Mouse (Mus musculus): Measurements from ENCODE around the gene Edar. TPM values are rescaled to one million over a fixed set of nuclear protein-coding genes. Genes with fewer than 3 reads are reported as not detected.
"Not testable (repeated sequence)": the region's sequence is repeated elsewhere in the genome, so short reads cannot be mapped to it uniquely, and the experiment has no call there.

The Edar gene
- polyA plus RNA-seq (2014; fragmentation: Nextera tagmentation; extraction: Ambion mirVana) = 0.27 and 0.35 TPM in 2 replicates

DNA sequence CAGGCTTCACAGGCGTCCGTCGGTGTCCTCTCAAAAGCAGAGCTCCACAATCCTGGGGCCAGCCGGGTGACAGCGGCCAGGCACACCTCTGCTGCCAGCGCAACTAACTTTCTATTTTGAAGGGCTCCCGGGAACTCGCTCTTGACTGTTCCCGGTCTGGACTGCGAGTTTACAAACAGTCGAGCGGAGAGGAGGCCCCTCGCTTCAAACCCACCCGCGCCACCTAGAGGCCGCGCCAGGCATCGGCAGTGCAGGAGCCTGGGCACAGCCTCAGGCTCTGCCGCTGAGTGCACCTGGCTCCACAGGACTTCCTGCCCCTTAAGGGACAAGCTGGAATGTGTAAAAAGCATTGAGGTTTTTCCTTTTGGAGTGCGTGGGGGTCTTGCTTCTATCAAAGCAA lies at the start of gene Edar:
Gene Edar, minus strand, starts transcription at position 122 of the 400 bp plus-strand sequence.
- Histone ChIP-seq H3K27ac (ENCODE audit: low read depth, low read length) (no peak within 1 kb of the TSS), H3K4me3 (ENCODE audit: low read length) (peak within 1 kb of the TSS; percentile 31), H3K4me2 (replicated peaks; ENCODE audit: low read depth, low read length) (peak within 1 kb of the TSS; percentile 57), H3K27me3 (ENCODE audit: control insufficient read depth, insufficient read depth, low read length) (0 out of 2 replicates have a peak, but pooled peaks cover 2% of the 10 kb centered on the region), H3K36me3 (ENCODE audit: control insufficient read depth, insufficient read depth, low read length) (no peaks in the 10 kb centered on the region), H3K9me3 (ENCODE audit: control insufficient read depth, low read length) (no peaks in the 10 kb centered on the region), H3K9ac (ENCODE audit: low read depth, low read length) (0 out of 2 replicates have a peak within 1 kb of the TSS, but pooled peaks have one; percentile 18), H3K4me1 (ENCODE audit: control insufficient read depth, insufficient read depth, low read length) (no peaks in the 10 kb centered on the region)
- WGBS = 6% methylated on average over 20 of the region's 20 CpGs
- peak; percentile 86 for ATAC-seq (ENCODE audit: low FRiP score, low TSS enrichment)

DNA sequence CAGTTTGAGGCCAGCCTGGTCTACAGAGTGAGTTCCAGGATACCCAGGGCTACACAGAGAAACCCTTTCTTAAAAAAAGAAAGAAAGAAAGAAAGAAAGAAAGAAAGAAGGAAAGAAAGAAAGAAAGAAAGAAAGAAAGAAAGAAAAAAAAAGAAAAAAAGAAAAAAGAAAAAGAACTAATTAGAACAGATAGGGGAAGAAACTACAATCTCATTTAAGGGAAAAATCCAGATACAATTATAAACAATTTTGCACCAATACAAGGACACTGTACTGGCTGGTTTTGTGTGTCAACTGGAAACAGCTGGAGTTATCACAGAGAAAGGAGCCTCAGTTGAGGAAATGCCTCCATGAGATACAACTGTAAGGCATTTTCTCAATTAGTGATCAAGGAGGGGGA lies 42.7 kb upstream of the Edar start, which contains the start of gene Gm17542:
Gene Gm17542, minus strand, starts transcription at position 101 of the 400 bp plus-strand sequence.
- H3K9ac ChIP-seq (ENCODE audit: low read depth, low read length); H3K9me3 ChIP-seq (ENCODE audit: control insufficient read depth, low read length); H3K27me3 ChIP-seq (ENCODE audit: control insufficient read depth, insufficient read depth, low read length); H3K4me2 ChIP-seq (replicated peaks; ENCODE audit: low read depth, low read length); H3K36me3 ChIP-seq (ENCODE audit: control insufficient read depth, insufficient read depth, low read length); H3K4me1 ChIP-seq (ENCODE audit: control insufficient read depth, insufficient read depth, low read length); H3K27ac ChIP-seq (ENCODE audit: low read depth, low read length); H3K4me3 ChIP-seq (ENCODE audit: low read length); ATAC-seq (ENCODE audit: low FRiP score, low TSS enrichment): not testable (repeated sequence)

DNA sequence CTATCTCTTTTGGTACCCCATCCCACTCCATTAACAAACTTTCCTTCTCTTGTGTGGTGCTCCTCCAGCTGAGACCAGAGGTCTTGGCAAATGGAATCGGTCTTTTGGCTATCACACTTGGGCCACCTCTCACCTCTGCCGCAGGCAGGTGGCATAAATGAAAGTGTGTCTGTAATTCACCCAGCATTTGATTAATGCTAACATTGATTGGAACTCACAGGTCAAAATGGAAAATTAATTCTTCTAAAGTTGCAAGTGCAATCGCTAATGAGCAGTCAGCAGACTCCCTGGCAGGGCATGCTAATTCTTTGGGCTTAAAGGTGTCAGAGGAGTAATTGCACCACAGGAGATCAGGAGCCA lies 39.3 kb upstream of the Edar start:
- H3K4me2 ChIP-seq (replicated peaks; ENCODE audit: low read depth, low read length) = peak overlapping the region; percentile 50

DNA sequence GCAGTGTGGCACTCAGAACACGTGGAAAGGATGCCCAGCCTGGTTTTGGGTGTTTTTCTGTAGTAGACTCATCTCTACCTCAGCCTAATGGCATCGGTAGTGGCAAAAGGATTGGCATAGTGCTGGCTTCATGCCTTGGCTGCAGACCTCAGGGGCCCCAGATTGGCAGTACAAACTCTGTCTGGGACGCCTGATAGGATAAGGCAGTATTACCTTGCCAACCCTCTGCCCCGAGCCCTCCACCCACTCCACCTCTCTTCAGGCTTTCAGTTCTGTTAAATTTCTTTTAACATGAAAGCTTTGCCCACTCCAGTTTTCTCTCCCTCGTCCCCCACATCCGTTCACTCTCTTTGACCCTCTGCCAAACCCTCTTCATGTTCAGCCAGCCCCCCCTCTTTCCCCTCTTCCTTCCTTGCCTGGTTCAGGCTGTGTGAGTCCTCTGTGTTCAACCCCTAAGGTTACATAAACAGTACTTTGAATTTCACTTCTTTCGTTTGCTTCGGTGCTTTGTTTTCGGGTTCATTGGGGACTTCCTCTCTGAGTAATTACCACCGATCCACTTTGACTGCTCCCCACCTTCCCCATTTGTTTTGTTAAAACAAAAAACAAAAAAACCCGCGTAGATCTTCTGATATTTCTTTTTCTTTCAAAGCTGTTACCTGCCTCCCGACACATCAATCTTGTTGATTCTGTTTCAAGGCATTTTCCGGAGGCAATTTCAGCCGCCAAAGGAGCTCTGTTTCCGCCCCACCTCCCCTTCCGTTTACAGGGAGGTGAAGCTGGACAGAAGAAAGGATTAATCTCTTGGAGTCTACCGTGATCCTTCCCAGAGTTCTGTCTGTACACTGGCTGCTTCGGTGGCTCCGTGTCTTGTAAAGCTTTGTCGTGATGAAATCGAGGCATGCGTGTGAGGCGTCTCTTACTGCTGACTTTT lies 38.7 kb upstream of the Edar start:
- H3K4me3 ChIP-seq (ENCODE audit: low read length) = peak overlapping the region; percentile 22
- peak overlapping the region; percentile 46; the same call in 1 of the 2 replicates for H3K9ac ChIP-seq (ENCODE audit: low read depth, low read length)
- peak; percentile 89 for ATAC-seq (ENCODE audit: low FRiP score, low TSS enrichment)
- H3K4me1 ChIP-seq (ENCODE audit: control insufficient read depth, insufficient read depth, low read length) = peaks cover 6% of the 10 kb centered on the region
- H3K27me3 ChIP-seq (ENCODE audit: control insufficient read depth, insufficient read depth, low read length) = no peaks in the 10 kb centered on the region
- peak overlapping the region; percentile 27; the same call in 1 of the 2 replicates for H3K27ac ChIP-seq (ENCODE audit: low read depth, low read length)
- H3K36me3 ChIP-seq (ENCODE audit: control insufficient read depth, insufficient read depth, low read length) = no peaks in the 10 kb centered on the region
- peak overlapping the region; percentile 50 for H3K4me2 ChIP-seq (replicated peaks; ENCODE audit: low read depth, low read length)
- H3K9me3 ChIP-seq (ENCODE audit: control insufficient read depth, low read length) = no peaks in the 10 kb centered on the region
- WGBS = 11% methylated on average over 24 of the region's 24 CpGs

More for the DNA sequence above, 39.3 kb upstream of the Edar start:
- ATAC-seq (ENCODE audit: low FRiP score, low TSS enrichment) = peak; percentile 44
- Histone ChIP-seq H3K9ac (ENCODE audit: low read depth, low read length) (no peak overlapping the region), H3K27me3 (ENCODE audit: control insufficient read depth, insufficient read depth, low read length) (no peaks in the 10 kb centered on the region), H3K9me3 (ENCODE audit: control insufficient read depth, low read length) (no peaks in the 10 kb centered on the region), H3K27ac (ENCODE audit: low read depth, low read length) (peak overlapping the region; percentile 27; the same call in 1 of the 2 replicates), H3K4me1 (ENCODE audit: control insufficient read depth, insufficient read depth, low read length) (peaks cover 6% of the 10 kb centered on the region), H3K4me3 (ENCODE audit: low read length) (peak overlapping the region; percentile 22; the same call in 1 of the 2 replicates), H3K36me3 (ENCODE audit: control insufficient read depth, insufficient read depth, low read length) (no peaks in the 10 kb centered on the region)
- WGBS = 38% methylated on average over 3 of the region's 3 CpGs

DNA sequence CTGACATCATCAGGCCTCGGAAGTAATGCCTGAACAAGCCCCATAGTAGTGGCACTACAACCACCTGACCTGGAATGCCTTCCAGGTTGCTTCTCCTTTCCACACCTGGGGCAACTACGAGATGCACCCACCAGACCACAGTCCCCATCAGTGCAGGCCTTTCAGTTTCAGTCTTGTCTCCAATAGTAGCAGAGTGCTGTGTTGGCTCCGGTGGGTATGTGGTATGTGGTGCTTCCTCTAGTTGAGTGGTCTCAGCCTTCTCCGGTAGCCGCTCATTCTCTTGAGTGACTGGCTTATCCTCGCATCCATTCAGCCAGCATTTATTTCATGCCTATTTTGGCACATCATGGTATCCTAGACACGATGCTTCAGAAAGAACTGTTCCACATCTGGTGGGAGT lies 37.8 kb upstream of the Edar start:
- H3K4me3 ChIP-seq (ENCODE audit: low read length) = no peak overlapping the region
- no peaks in the 10 kb centered on the region for H3K36me3 ChIP-seq (ENCODE audit: control insufficient read depth, insufficient read depth, low read length)
- H3K4me1 ChIP-seq (ENCODE audit: control insufficient read depth, insufficient read depth, low read length) = peaks cover 6% of the 10 kb centered on the region
- H3K27ac ChIP-seq (ENCODE audit: low read depth, low read length) = no peak overlapping the region
- ATAC-seq (ENCODE audit: low FRiP score, low TSS enrichment) = 0 out of 2 replicates have a peak, but pooled peaks have one; percentile 36
- H3K9me3 ChIP-seq (ENCODE audit: control insufficient read depth, low read length) = no peaks in the 10 kb centered on the region
- 95% methylated on average over 7 of the region's 7 CpGs for WGBS
- no peak overlapping the region for H3K4me2 ChIP-seq (replicated peaks; ENCODE audit: low read depth, low read length)
- no peak overlapping the region for H3K9ac ChIP-seq (ENCODE audit: low read depth, low read length)
- no peaks in the 10 kb centered on the region for H3K27me3 ChIP-seq (ENCODE audit: control insufficient read depth, insufficient read depth, low read length)

DNA sequence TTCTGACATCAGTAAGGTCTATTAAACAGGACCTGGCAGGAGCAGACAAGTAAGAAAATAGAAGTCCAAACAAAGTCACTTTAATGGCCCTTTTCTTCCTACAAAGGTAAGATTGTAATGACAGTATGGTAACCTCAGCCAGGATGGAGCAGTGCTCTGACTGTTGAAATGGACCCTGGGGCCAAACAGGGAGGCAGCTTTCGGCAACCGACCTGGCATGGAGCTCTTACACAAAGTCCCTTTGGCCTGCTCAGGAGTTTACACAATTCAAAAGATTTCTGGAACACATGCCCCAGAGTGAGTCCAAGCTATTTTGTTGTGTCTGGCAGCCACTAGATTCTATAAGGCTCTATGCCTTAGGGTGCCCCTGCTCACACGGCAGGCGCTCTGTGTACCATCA lies 33.6 kb upstream of the Edar start:
- Histone ChIP-seq H3K36me3 (ENCODE audit: control insufficient read depth, insufficient read depth, low read length) (no peaks in the 10 kb centered on the region), H3K27ac (ENCODE audit: low read depth, low read length) (no peak overlapping the region), H3K4me2 (replicated peaks; ENCODE audit: low read depth, low read length) (no peak overlapping the region), H3K9me3 (ENCODE audit: control insufficient read depth, low read length) (no peaks in the 10 kb centered on the region), H3K9ac (ENCODE audit: low read depth, low read length) (no peak overlapping the region), H3K4me3 (ENCODE audit: low read length) (no peak overlapping the region), H3K27me3 (ENCODE audit: control insufficient read depth, insufficient read depth, low read length) (no peaks in the 10 kb centered on the region), H3K4me1 (ENCODE audit: control insufficient read depth, insufficient read depth, low read length) (peaks cover 4% of the 10 kb centered on the region)
- 89% methylated on average over 4 of the region's 4 CpGs for WGBS
- ATAC-seq (ENCODE audit: low FRiP score, low TSS enrichment) = no peak

DNA sequence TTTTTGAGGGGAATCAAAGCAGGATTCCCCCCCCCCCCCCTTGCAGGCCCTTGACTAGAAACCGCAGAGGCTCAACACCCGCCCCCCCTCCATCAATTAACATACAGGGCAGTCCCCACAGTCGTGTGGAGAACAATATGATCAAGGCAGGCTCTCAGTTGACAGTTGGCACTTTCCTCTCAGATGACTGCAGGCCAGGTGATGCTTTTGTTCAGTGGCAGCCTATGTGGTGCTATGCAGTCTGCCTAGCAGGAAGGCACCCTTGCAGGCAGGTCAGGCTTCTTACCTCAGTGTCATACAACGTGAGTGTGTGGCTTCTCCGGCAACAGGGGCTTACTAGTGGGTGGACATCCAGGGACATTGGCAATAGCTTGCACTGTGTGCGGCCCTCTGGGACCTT lies 25.1 kb upstream of the Edar start:
- Histone ChIP-seq H3K27me3 (ENCODE audit: control insufficient read depth, insufficient read depth, low read length) (no peaks in the 10 kb centered on the region), H3K4me1 (ENCODE audit: control insufficient read depth, insufficient read depth, low read length) (no peaks in the 10 kb centered on the region), H3K27ac (ENCODE audit: low read depth, low read length) (no peak overlapping the region), H3K4me3 (ENCODE audit: low read length) (no peak overlapping the region), H3K4me2 (replicated peaks; ENCODE audit: low read depth, low read length) (no peak overlapping the region), H3K9ac (ENCODE audit: low read depth, low read length) (no peak overlapping the region), H3K9me3 (ENCODE audit: control insufficient read depth, low read length) (no peaks in the 10 kb centered on the region), H3K36me3 (ENCODE audit: control insufficient read depth, insufficient read depth, low read length) (no peaks in the 10 kb centered on the region)
- 46% methylated on average over 6 of the region's 6 CpGs for WGBS
- ATAC-seq (ENCODE audit: low FRiP score, low TSS enrichment) = no peak

DNA sequence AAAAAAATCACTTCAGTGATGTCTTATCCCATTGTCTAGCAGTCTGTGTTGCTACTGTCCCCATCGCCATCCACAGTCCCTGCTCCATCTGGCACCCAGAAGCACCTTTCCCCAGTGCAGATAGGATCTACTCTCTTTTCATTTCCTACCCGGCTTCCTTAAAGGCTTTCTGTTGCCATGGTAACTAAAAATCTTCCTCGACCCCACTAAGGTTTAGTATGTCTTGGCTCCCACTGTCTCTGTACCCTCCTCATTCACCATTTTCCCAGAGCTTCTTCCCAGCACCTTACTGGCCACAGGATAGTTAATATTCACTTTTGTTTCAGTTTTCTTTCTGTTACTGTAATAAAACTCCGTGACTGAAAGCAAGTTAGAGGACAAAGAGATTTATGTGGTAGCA lies 24.7 kb upstream of the Edar start:
- Histone ChIP-seq H3K9ac (ENCODE audit: low read depth, low read length) (no peak overlapping the region), H3K9me3 (ENCODE audit: control insufficient read depth, low read length) (no peaks in the 10 kb centered on the region), H3K4me2 (replicated peaks; ENCODE audit: low read depth, low read length) (no peak overlapping the region), H3K36me3 (ENCODE audit: control insufficient read depth, insufficient read depth, low read length) (no peaks in the 10 kb centered on the region), H3K27me3 (ENCODE audit: control insufficient read depth, insufficient read depth, low read length) (no peaks in the 10 kb centered on the region), H3K27ac (ENCODE audit: low read depth, low read length) (no peak overlapping the region), H3K4me1 (ENCODE audit: control insufficient read depth, insufficient read depth, low read length) (no peaks in the 10 kb centered on the region), H3K4me3 (ENCODE audit: low read length) (no peak overlapping the region)
- WGBS = 22% methylated on average over 4 of the region's 4 CpGs
- no peak for ATAC-seq (ENCODE audit: low FRiP score, low TSS enrichment)

DNA sequence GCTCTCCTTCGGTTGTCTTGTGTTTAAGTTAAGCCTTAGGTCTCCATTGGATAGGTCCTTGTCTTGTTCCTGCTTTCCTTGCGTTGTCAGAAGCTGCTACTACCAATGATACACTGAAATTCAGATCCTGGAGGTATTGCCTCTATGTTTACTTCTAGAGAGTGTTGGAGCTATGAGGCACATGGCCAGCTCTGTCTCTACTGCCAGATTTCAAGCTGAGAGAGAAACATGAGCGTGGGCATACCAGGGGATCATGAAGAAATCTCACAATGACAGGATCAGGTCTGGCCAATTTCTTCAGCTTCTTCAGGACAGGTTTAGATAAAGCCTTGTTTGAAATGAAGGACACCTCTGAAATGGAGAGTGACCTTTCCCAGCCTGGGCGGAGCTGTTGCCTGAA lies 23.5 kb upstream of the Edar start:
- Histone ChIP-seq H3K4me2 (replicated peaks; ENCODE audit: low read depth, low read length) (no peak overlapping the region), H3K9me3 (ENCODE audit: control insufficient read depth, low read length) (no peaks in the 10 kb centered on the region), H3K4me3 (ENCODE audit: low read length) (no peak overlapping the region), H3K9ac (ENCODE audit: low read depth, low read length) (no peak overlapping the region), H3K27me3 (ENCODE audit: control insufficient read depth, insufficient read depth, low read length) (no peaks in the 10 kb centered on the region), H3K36me3 (ENCODE audit: control insufficient read depth, insufficient read depth, low read length) (no peaks in the 10 kb centered on the region), H3K27ac (ENCODE audit: low read depth, low read length) (no peak overlapping the region), H3K4me1 (ENCODE audit: control insufficient read depth, insufficient read depth, low read length) (no peaks in the 10 kb centered on the region)
- WGBS = 91% methylated on average over 4 of the region's 4 CpGs
- no peak for ATAC-seq (ENCODE audit: low FRiP score, low TSS enrichment)

Measured in kidney, embryonic 14.5 days (tissue).